Mouse (Mus musculus) limb, embryonic 12.5 days (tissue): ENCODE measurements around the gene Rpl9. TPM values are rescaled to one million over a fixed set of nuclear protein-coding genes. Genes with fewer than 3 reads are reported as not detected.

Experiments
- ATAC-seq: fragments of 200-750 bp; cut with Nextera tagmentation; 2 replicates; pipeline ENCODE4 v1.8.0; 2017; ENCODE audit warnings: low read depth, moderate TSS enrichment; ENCODE audit not compliant: insufficient number of reproducible peaks, insufficient read depth, low FRiP score, low TSS enrichment
- H3K27ac ChIP-seq: fragments of 300-500 bp; sonication (generic); 2 replicates; pipeline ENCODE4 v1.5.1; 2016; ENCODE audit warnings: mild to moderate bottlenecking, moderate library complexity
- H3K27me3 ChIP-seq: fragments of 300-500 bp; sonication (generic); 2 replicates; pipeline ENCODE4 v1.6.1; 2016; ENCODE audit warnings: mild to moderate bottlenecking, moderate library complexity
- H3K36me3 ChIP-seq: fragments of 300-500 bp; sonication (generic); 2 replicates; pipeline ENCODE4 v1.6.1; 2016; ENCODE audit warnings: mild to moderate bottlenecking, moderate library complexity
- H3K4me1 ChIP-seq: fragments of 300-500 bp; sonication (generic); replicated peaks from 2 replicates; pipeline ENCODE4 v1.6.1; 2016
- H3K4me2 ChIP-seq: fragments of 300-500 bp; sonication (generic); 2 replicates; pipeline ENCODE4 v1.6.1; 2016; ENCODE audit warnings: mild to moderate bottlenecking, moderate library complexity
- H3K4me3 ChIP-seq: fragments of 300-500 bp; sonication (generic); replicated peaks from 2 replicates; pipeline ENCODE4 v1.5.1; 2016; ENCODE audit warnings: mild to moderate bottlenecking
- H3K9ac ChIP-seq: fragments of 300-500 bp; sonication (generic); replicated peaks from 2 replicates; pipeline ENCODE4 v1.6.1; 2016; ENCODE audit warnings: mild to moderate bottlenecking, moderate library complexity
- H3K9me3 ChIP-seq: fragments of 300-500 bp; sonication (generic); 2 replicates; pipeline ENCODE4 v1.6.1; 2016; ENCODE audit warnings: mild to moderate bottlenecking, moderate library complexity
- WGBS: fragments of 180-500 bp; shearing (Covaris S2); methylation state at CpG from one replicate; pipeline ENCODE4 v1.1.7; 2016; 5-methylcytosine and 5-hydroxymethylcytosine counted together
- polyA plus RNA-seq: library from polyadenylated mRNA; unstranded; fragments of >200 nt; fragmentation: Nextera tagmentation; extraction: Ambion mirVana; gene quantifications from 2 replicates; pipeline ENCODE4 v1.2.1, GENCODE M21; 2016

Rpl9 gene
- polyA plus RNA-seq, 1 experiment from 2014 or later = 1,006 TPM

- ATAC-seq = no peak
- Histone ChIP-seq H3K9ac (no peak overlapping the region), H3K27ac (no peak overlapping the region), H3K4me3 (no peak overlapping the region), H3K4me1 (peaks cover 10% of the 10 kb centered on the region), H3K27me3 (no peaks in the 10 kb centered on the region), H3K9me3 (no peaks in the 10 kb centered on the region), H3K36me3 (peaks cover 91% of the 10 kb centered on the region), H3K4me2 (no peak overlapping the region)
- 47% methylated on average over 6 of the region's 6 CpGs for WGBS
These were observed 29.6 kb upstream of the Rpl9 start for GRCm38 (mm10) chr5:65420822-65421221.

GRCm38 (mm10) chr5:65419136-65419535, 27.9 kb upstream of the Rpl9 start:
- Histone ChIP-seq H3K27ac (no peak overlapping the region), H3K9ac (no peak overlapping the region), H3K4me3 (no peak overlapping the region), H3K27me3 (no peaks in the 10 kb centered on the region), H3K4me2 (no peak overlapping the region), H3K36me3 (peaks cover 84% of the 10 kb centered on the region), H3K9me3 (no peaks in the 10 kb centered on the region), H3K4me1 (peaks cover 14% of the 10 kb centered on the region)
- 88% methylated on average over 10 of the region's 10 CpGs for WGBS
- no peak for ATAC-seq

GRCm38 (mm10) chr5:65415653-65416458, 24.6 kb upstream of the Rpl9 start:
- Histone ChIP-seq H3K36me3 (peaks cover 78% of the 10 kb centered on the region), H3K9ac (peak overlapping the region; percentile 52; the same call in 1 of the 2 replicates), H3K4me1 (peaks cover 14% of the 10 kb centered on the region), H3K9me3 (no peaks in the 10 kb centered on the region; the same call in 1 of the 2 replicates), H3K27ac (peak overlapping the region; percentile 93), H3K4me3 (0 out of 2 replicates have a peak overlapping the region, but pooled peaks have one; percentile 3), H3K4me2 (peak overlapping the region; percentile 30), H3K27me3 (no peaks in the 10 kb centered on the region)
- peak; percentile 78; the same call in 1 of the 2 replicates for ATAC-seq
- 17% methylated on average over 26 of the region's 26 CpGs for WGBS

- H3K27me3 ChIP-seq = no peaks in the 10 kb centered on the region
- H3K4me3 ChIP-seq = no peak overlapping the region
- H3K9me3 ChIP-seq = no peaks in the 10 kb centered on the region; the same call in 1 of the 2 replicates
- H3K4me1 ChIP-seq = no peaks in the 10 kb centered on the region
- 62% methylated on average over 12 of the region's 12 CpGs for WGBS
- no peak for ATAC-seq
- H3K36me3 ChIP-seq = peaks cover 90% of the 10 kb centered on the region
- no peak overlapping the region for H3K27ac ChIP-seq
- H3K9ac ChIP-seq = no peak overlapping the region
- no peak overlapping the region for H3K4me2 ChIP-seq
These were observed 16.7 kb upstream of the Rpl9 start for GRCm38 (mm10) chr5:65407989-65408388.

- Histone ChIP-seq H3K4me2 (no peak overlapping the region), H3K9ac (no peak overlapping the region), H3K4me3 (no peak overlapping the region), H3K27ac (no peak overlapping the region), H3K9me3 (no peaks in the 10 kb centered on the region), H3K4me1 (no peaks in the 10 kb centered on the region), H3K27me3 (no peaks in the 10 kb centered on the region), H3K36me3 (peaks cover 93% of the 10 kb centered on the region)
- no peak for ATAC-seq
- 28% methylated on average over 2 of the region's 2 CpGs for WGBS
These were observed 10.2 kb upstream of the Rpl9 start for GRCm38 (mm10) chr5:65401251-65401994.

DNA sequence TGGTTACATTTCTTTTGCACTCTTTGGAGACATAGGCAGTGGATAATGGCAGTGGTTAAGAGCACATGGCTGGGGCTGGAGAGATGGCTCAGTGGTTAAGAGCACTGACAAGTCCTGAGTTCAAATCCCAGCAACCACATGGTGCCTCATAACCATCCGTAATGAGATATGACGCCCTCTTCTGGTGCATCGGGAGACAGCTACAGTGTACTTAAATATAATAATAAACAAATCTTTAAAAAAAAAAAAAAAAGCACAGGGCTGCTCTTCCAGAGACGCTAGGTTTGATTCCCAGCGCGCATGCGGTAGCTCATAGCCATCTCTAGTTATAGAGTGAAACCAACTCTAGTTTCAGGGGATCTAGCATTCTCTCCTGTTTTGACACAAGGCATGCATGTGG, 3.2 kb upstream of the Rpl9 start:
- Histone ChIP-seq H3K9me3 (no peaks in the 10 kb centered on the region), H3K9ac (no peak overlapping the region), H3K36me3 (peaks cover 54% of the 10 kb centered on the region), H3K4me3 (no peak overlapping the region), H3K4me1 (peaks cover 12% of the 10 kb centered on the region), H3K4me2 (no peak overlapping the region), H3K27ac (no peak overlapping the region), H3K27me3 (no peaks in the 10 kb centered on the region)
- ATAC-seq = no peak
- WGBS = 93% methylated on average over 7 of the region's 7 CpGs

DNA sequence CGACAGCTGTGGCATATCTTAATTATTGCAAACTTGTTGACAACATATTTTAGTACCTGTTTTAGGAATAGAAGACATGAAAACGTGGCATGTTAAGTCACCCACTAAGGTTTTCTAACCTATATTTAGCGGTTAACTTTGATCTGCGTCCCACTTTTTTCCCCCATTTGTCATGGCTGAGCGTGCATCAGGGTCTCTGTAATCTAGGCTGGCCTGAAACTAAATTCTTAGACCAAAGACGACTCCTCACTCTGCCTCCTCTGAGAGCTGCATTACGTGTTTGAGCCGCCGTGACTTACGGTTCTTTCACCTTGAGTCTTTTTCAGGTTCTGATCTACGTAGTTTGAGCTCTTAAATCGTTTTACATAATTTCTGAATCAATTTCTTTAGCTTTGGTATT, 509 bp upstream of the Rpl9 start:
- Histone ChIP-seq H3K27me3 (no peaks in the 10 kb centered on the region), H3K9me3 (no peaks in the 10 kb centered on the region), H3K4me1 (peaks cover 16% of the 10 kb centered on the region), H3K4me3 (peak overlapping the region; percentile 98), H3K36me3 (peaks cover 55% of the 10 kb centered on the region), H3K9ac (peak overlapping the region; percentile 99), H3K4me2 (peak overlapping the region; percentile 71), H3K27ac (peak overlapping the region; percentile 73; the same call in 1 of the 2 replicates)
- 3% methylated on average over 12 of the region's 12 CpGs for WGBS
- no peak for ATAC-seq

DNA sequence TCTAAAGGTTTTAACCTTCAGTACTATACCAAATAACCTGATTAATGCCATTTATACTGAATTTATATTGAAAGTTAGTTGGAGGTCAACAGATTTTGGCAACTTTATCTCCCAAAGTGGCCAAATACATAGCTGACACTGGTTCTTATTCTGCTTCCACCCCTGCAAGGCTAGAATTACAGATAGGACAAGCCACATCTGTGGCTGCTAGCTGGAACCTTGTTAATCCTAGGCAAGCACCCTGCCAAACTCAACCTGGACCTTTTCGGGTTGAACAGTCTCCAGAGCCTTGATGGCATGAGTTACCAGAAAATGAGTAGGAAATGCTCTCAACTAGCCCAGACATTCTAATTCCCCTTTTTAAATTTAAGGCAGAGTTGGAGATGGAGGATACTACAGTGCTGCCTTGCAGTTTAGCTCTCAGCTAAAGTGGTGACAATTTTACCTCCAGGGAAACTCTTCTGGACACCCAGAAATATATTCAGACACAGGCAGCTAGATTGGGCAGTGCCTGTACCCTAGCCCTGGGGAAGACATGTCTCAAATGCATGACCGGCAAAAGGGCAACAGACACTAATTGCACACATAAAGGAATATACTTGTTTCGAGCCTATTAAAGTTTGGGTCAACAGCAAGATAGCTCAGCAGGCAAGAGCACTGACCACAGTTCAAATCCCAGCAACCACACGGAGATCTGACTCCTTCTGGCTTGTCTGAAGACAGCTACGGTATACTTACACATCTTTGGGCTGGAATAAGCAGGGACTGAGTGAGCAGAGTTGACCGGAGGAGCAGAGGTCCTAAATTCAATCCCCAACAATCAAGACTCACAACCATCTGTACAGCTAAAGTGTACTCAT, 4.0 kb downstream of the Rpl9 start:
- no peak overlapping the region for H3K4me3 ChIP-seq
- H3K4me2 ChIP-seq = no peak overlapping the region
- H3K9me3 ChIP-seq = no peaks in the 10 kb centered on the region
- H3K27ac ChIP-seq = no peak overlapping the region
- H3K27me3 ChIP-seq = no peaks in the 10 kb centered on the region
- 77% methylated on average over 6 of the region's 6 CpGs for WGBS
- peaks cover 15% of the 10 kb centered on the region for H3K4me1 ChIP-seq
- no peak overlapping the region for H3K9ac ChIP-seq
- H3K36me3 ChIP-seq = peaks cover 39% of the 10 kb centered on the region
- no peak for ATAC-seq

DNA sequence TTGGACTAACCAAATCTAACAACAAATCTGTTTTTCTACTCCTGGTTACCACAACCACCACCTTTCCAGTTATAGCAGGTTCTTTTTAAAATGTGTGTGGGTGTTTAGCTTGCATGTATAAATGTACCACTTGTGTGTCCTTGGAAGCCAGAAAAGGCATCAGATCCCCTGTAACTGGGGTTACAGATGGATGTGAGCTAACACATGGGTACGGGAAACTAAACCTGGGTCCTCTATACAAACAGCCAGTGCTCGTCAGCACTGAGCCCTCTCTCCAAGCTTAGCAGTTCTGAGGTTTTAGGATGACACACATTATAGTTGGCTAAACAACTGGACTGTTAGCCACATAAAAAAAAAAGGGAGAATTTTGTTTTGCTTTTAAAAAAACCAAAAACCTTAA, 5.5 kb downstream of the Rpl9 start:
- Histone ChIP-seq H3K9ac (no peak overlapping the region), H3K4me1 (peaks cover 13% of the 10 kb centered on the region), H3K27ac (no peak overlapping the region), H3K9me3 (no peaks in the 10 kb centered on the region), H3K36me3 (peaks cover 39% of the 10 kb centered on the region), H3K27me3 (no peaks in the 10 kb centered on the region), H3K4me3 (no peak overlapping the region), H3K4me2 (no peak overlapping the region)
- no peak for ATAC-seq
- 73% methylated on average over 2 of the region's 2 CpGs for WGBS

GRCm38 (mm10) chr5:65374746-65375145, 16.5 kb downstream of the Rpl9 start:
- Histone ChIP-seq H3K36me3 (no peaks in the 10 kb centered on the region), H3K4me2 (no peak overlapping the region), H3K9me3 (no peaks in the 10 kb centered on the region), H3K27me3 (no peaks in the 10 kb centered on the region), H3K4me1 (no peaks in the 10 kb centered on the region; the same call in 1 of the 2 replicates), H3K4me3 (no peak overlapping the region), H3K27ac (no peak overlapping the region), H3K9ac (no peak overlapping the region)
- WGBS = 78% methylated on average over 7 of the region's 7 CpGs
- no peak for ATAC-seq

DNA sequence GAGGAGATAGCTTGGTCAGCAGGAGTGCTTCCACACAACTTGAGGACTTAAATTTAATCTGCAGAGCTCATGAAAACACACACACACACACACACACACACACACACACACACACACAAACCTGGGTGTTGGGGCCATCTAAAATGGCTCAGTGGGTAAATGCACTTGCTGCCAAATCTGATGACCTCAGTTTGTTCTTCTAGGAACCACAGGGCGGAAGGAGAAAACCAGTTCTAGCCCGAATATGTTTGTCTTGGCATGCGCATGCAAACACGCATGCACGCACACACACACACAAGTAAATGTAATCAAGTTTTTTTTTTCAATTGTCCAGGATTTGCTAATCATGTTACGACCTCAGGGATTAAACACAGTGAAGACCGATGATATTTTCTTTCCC, 19.7 kb downstream of the Rpl9 start:
- Histone ChIP-seq H3K9ac (no peak overlapping the region), H3K36me3 (no peaks in the 10 kb centered on the region), H3K4me1 (no peaks in the 10 kb centered on the region; the same call in 1 of the 2 replicates), H3K27ac (no peak overlapping the region), H3K9me3 (no peaks in the 10 kb centered on the region), H3K27me3 (no peaks in the 10 kb centered on the region), H3K4me2 (no peak overlapping the region), H3K4me3 (no peak overlapping the region)
- ATAC-seq = no peak
- WGBS = 94% methylated on average over 7 of the region's 7 CpGs
